Mouse (Mus musculus) adrenal gland, adult (tissue): ENCODE data around the gene Il9.
A peak's percentile ranks its signal among the peaks of the same experiment; 100 is the strongest.

Experiments used
- DNase-seq, 2 experiments: peaks; one replicate each; pipeline ENCODE4 v3.0.0; 2022 to 2023; ENCODE audit warnings: low spot score in 1 of 2; ENCODE audit not compliant: inconsistent age in 2 of 2

Il9 gene

GRCm38 (mm10) chr13:56482146-56482545, at the start of gene Il9:
Il9 (minus strand) TSS chr13:56482246.
- DNase-seq: no peak

- DNase-seq: no peak
Observed at GRCm38 (mm10) chr13:56529685-56530084, 47.6 kb upstream of the Il9 start.

GRCm38 (mm10) chr13:56529031-56529430, 47.0 kb upstream of the Il9 start:
- DNase-seq: peak in 1 of 2 experiments; percentile 44

- DNase-seq: no peak
Observed at GRCm38 (mm10) chr13:56528281-56528680, 46.2 kb upstream of the Il9 start.

- no peak for DNase-seq
Observed at GRCm38 (mm10) chr13:56527846-56528245, 45.8 kb upstream of the Il9 start.

- DNase-seq: no peak
Observed at GRCm38 (mm10) chr13:56526871-56527270, 44.8 kb upstream of the Il9 start.

GRCm38 (mm10) chr13:56522821-56523167, 40.7 kb upstream of the Il9 start:
- DNase-seq: no peak

- peak; percentile 96 to 98 for DNase-seq
Observed at GRCm38 (mm10) chr13:56522081-56522820, 40.2 kb upstream of the Il9 start, which contains the start of gene Fbxl21. Fbxl21 (plus strand) TSS chr13:56522472.

- DNase-seq: no peak
Observed at GRCm38 (mm10) chr13:56516816-56517215, 34.8 kb upstream of the Il9 start.

GRCm38 (mm10) chr13:56516311-56516710, 34.3 kb upstream of the Il9 start:
- DNase-seq: no peak

GRCm38 (mm10) chr13:56513595-56513994, 31.5 kb upstream of the Il9 start:
- no peak for DNase-seq

- no peak for DNase-seq
Observed at GRCm38 (mm10) chr13:56509796-56510195, 27.8 kb upstream of the Il9 start.

GRCm38 (mm10) chr13:56506871-56507496, 24.9 kb upstream of the Il9 start:
- no peak for DNase-seq

GRCm38 (mm10) chr13:56501866-56502420, 19.9 kb upstream of the Il9 start:
- DNase-seq: no peak

GRCm38 (mm10) chr13:56500636-56501035, 18.6 kb upstream of the Il9 start:
- no peak for DNase-seq

GRCm38 (mm10) chr13:56500132-56500531, 18.1 kb upstream of the Il9 start:
- peak in 1 of 2 experiments; percentile 31 for DNase-seq

- DNase-seq: peak in 1 of 2 experiments; percentile 68
Observed at GRCm38 (mm10) chr13:56494440-56494839, 12.4 kb upstream of the Il9 start.

GRCm38 (mm10) chr13:56488012-56488411, 6.0 kb upstream of the Il9 start:
- DNase-seq: peak in 1 of 2 experiments; percentile 34

GRCm38 (mm10) chr13:56478027-56478426, 4.0 kb downstream of the Il9 start:
- DNase-seq: no peak

GRCm38 (mm10) chr13:56477271-56477670, 4.8 kb downstream of the Il9 start:
- DNase-seq: peak in 1 of 2 experiments; percentile 31

GRCm38 (mm10) chr13:56476790-56477189, 5.3 kb downstream of the Il9 start:
- no peak for DNase-seq

GRCm38 (mm10) chr13:56475363-56475762, 6.7 kb downstream of the Il9 start:
- DNase-seq: peak; percentile 43 to 81
